Mouse (Mus musculus): ENCODE measurements at regions not wholly inside any gene's neighbourhood (a gene's known extent, or its start where the extent isn't known, plus 50 kb on each side); places are given as distances from the start of the nearest gene placed in this dataset.

DNA sequence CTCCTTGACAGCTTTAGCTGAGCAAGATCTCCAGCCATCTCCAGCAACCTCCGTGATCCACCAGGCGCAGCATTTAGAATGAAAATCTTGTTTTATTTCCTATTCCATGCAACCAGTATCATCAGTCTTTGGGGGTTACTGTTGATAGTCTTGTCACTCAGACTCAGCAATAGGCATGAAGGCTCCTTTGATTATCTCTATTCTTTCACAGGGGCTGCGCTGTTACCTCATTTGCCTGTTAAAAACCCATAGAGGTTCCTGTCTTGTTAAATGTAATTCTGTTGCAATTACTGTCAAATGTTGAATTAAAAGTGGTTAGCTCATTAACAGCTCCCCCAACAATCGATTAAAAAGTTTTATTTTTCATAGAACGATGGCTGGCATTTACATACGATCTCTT, 502.7 kb downstream of the Olfm4 start:
- DNase-seq = no peak
- WGBS = 80% methylated on average over 6 of the region's 6 CpGs
- no peak overlapping the region for H3K9ac ChIP-seq (ENCODE audit: low read depth, low read length)
- H3K27ac ChIP-seq = no peak overlapping the region
- intact Hi-C loops (cut with DNase I) = no loop called here
- no peaks in the 10 kb centered on the region for H3K4me1 ChIP-seq (ENCODE audit: control insufficient read depth, insufficient read depth, low read length)
- TF ChIP-seq EP300 (IDR thresholded peaks at IDR 0.05; ENCODE audit: insufficient read depth, low read depth, low read length) = no peak
- no peak for TF ChIP-seq CTCF (IDR thresholded peaks at IDR 0.05)
- TF ChIP-seq POLR2A (IDR thresholded peaks at IDR 0.05; ENCODE audit: insufficient read depth, low read depth, low read length) = no peak
- H3K36me3 ChIP-seq (ENCODE audit: control insufficient read depth, insufficient read depth, low read length) = no peaks in the 10 kb centered on the region
- H3K27me3 ChIP-seq (ENCODE audit: control insufficient read depth, insufficient read depth, low read length) = no peaks in the 10 kb centered on the region
- no peak overlapping the region for H3K4me3 ChIP-seq
- no peaks in the 10 kb centered on the region for H3K79me2 ChIP-seq (replicated peaks; ENCODE audit: control insufficient read depth, insufficient read depth, low read length)

- no peak overlapping the region for H3K9ac ChIP-seq (ENCODE audit: low read depth, low read length)
- DNase-seq = no peak
- H3K4me3 ChIP-seq = no peak overlapping the region
- H3K4me1 ChIP-seq (ENCODE audit: control insufficient read depth, insufficient read depth, low read length) = no peaks in the 10 kb centered on the region
- no peaks in the 10 kb centered on the region for H3K27me3 ChIP-seq (ENCODE audit: control insufficient read depth, insufficient read depth, low read length)
- TF ChIP-seq CTCF (IDR thresholded peaks at IDR 0.05) (no peak), EP300 (IDR thresholded peaks at IDR 0.05; ENCODE audit: insufficient read depth, low read depth, low read length) (no peak), POLR2A (IDR thresholded peaks at IDR 0.05; ENCODE audit: insufficient read depth, low read depth, low read length) (no peak)
- no peaks in the 10 kb centered on the region for H3K36me3 ChIP-seq (ENCODE audit: control insufficient read depth, insufficient read depth, low read length)
- H3K27ac ChIP-seq = no peak overlapping the region
- 73% methylated on average over 10 of the region's 10 CpGs for WGBS
- H3K79me2 ChIP-seq (replicated peaks; ENCODE audit: control insufficient read depth, insufficient read depth, low read length) = no peaks in the 10 kb centered on the region
- intact Hi-C loops (cut with DNase I) = no loop called here
These were observed 508.4 kb downstream of the Olfm4 start for GRCm38 (mm10) chr14:80492043-80492900.

DNA sequence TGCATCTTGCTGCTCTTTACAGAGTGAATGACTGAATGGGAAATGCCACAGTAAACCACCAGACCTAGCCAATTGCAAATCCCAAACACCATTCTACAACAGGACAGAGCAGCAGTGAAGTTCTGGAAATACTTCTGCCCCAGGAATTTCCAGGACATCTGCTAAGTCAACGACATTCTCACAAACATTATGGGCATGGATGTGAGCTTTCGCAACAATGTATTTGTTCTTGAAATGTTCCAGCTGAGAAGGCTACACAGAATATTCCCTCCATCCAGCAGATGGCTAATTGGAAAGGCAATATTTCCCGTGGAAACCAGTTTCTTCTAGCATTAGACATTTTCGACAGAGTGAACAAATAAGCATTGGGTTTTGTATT, 509.0 kb downstream of the Olfm4 start:
- H3K27me3 ChIP-seq (ENCODE audit: control insufficient read depth, insufficient read depth, low read length) = no peaks in the 10 kb centered on the region
- intact Hi-C loops (cut with DNase I) = no loop called here
- WGBS = 80% methylated on average over 4 of the region's 4 CpGs
- no peaks in the 10 kb centered on the region for H3K4me1 ChIP-seq (ENCODE audit: control insufficient read depth, insufficient read depth, low read length)
- H3K4me3 ChIP-seq = no peak overlapping the region
- H3K27ac ChIP-seq = no peak overlapping the region
- no peaks in the 10 kb centered on the region for H3K36me3 ChIP-seq (ENCODE audit: control insufficient read depth, insufficient read depth, low read length)
- no peaks in the 10 kb centered on the region for H3K79me2 ChIP-seq (replicated peaks; ENCODE audit: control insufficient read depth, insufficient read depth, low read length)
- DNase-seq = no peak
- no peak overlapping the region for H3K9ac ChIP-seq (ENCODE audit: low read depth, low read length)
- TF ChIP-seq EP300 (IDR thresholded peaks at IDR 0.05; ENCODE audit: insufficient read depth, low read depth, low read length) (no peak), CTCF (IDR thresholded peaks at IDR 0.05) (no peak), POLR2A (IDR thresholded peaks at IDR 0.05; ENCODE audit: insufficient read depth, low read depth, low read length) (no peak)

GRCm38 (mm10) chr14:80504351-80504750, 520.5 kb downstream of the Olfm4 start:
- H3K27ac ChIP-seq = no peak overlapping the region
- no peaks in the 10 kb centered on the region for H3K36me3 ChIP-seq (ENCODE audit: control insufficient read depth, insufficient read depth, low read length)
- TF ChIP-seq CTCF (IDR thresholded peaks at IDR 0.05) = no peak
- TF ChIP-seq POLR2A (IDR thresholded peaks at IDR 0.05; ENCODE audit: insufficient read depth, low read depth, low read length) = no peak
- no peak for TF ChIP-seq EP300 (IDR thresholded peaks at IDR 0.05; ENCODE audit: insufficient read depth, low read depth, low read length)
- DNase-seq = no peak
- H3K9ac ChIP-seq (ENCODE audit: low read depth, low read length) = no peak overlapping the region
- H3K4me3 ChIP-seq = no peak overlapping the region
- H3K79me2 ChIP-seq (replicated peaks; ENCODE audit: control insufficient read depth, insufficient read depth, low read length) = no peaks in the 10 kb centered on the region
- intact Hi-C loops (cut with DNase I) = no loop called here
- WGBS = 90% methylated on average over 2 of the region's 2 CpGs
- no peaks in the 10 kb centered on the region for H3K27me3 ChIP-seq (ENCODE audit: control insufficient read depth, insufficient read depth, low read length)
- H3K4me1 ChIP-seq (ENCODE audit: control insufficient read depth, insufficient read depth, low read length) = no peaks in the 10 kb centered on the region

DNA sequence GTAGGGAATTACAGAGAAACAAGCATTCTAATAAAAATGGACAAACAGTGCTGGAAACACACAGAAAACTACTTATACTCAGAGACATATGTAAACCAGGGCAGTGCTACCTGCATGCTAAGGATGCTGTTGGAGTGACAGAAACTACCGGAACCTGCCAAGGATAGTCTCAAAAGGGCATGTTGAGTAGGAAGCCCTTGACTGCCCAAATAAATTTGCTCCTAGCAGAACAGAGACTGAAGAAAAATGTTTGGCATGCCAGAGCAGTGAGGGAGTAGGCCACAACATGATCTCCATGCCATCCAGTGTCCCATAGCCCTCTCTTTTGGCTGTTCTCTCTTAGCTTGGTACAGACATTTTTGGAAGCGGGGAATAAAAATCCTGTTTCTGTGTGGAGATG, 532.7 kb downstream of the Olfm4 start:
- Histone ChIP-seq H3K4me1 (ENCODE audit: control insufficient read depth, insufficient read depth, low read length) (no peaks in the 10 kb centered on the region), H3K27me3 (ENCODE audit: control insufficient read depth, insufficient read depth, low read length) (no peaks in the 10 kb centered on the region), H3K36me3 (ENCODE audit: control insufficient read depth, insufficient read depth, low read length) (no peaks in the 10 kb centered on the region), H3K79me2 (replicated peaks; ENCODE audit: control insufficient read depth, insufficient read depth, low read length) (no peaks in the 10 kb centered on the region), H3K27ac (no peak overlapping the region), H3K9ac (ENCODE audit: low read depth, low read length) (no peak overlapping the region), H3K4me3 (no peak overlapping the region)
- TF ChIP-seq POLR2A (IDR thresholded peaks at IDR 0.05; ENCODE audit: insufficient read depth, low read depth, low read length) (no peak), CTCF (IDR thresholded peaks at IDR 0.05) (no peak), EP300 (IDR thresholded peaks at IDR 0.05; ENCODE audit: insufficient read depth, low read depth, low read length) (no peak)
- intact Hi-C loops (cut with DNase I) = no loop called here
- no peak for DNase-seq
- whole genome bisulfite sequencing = 86% methylated on average over 2 of the region's 2 CpGs

DNA sequence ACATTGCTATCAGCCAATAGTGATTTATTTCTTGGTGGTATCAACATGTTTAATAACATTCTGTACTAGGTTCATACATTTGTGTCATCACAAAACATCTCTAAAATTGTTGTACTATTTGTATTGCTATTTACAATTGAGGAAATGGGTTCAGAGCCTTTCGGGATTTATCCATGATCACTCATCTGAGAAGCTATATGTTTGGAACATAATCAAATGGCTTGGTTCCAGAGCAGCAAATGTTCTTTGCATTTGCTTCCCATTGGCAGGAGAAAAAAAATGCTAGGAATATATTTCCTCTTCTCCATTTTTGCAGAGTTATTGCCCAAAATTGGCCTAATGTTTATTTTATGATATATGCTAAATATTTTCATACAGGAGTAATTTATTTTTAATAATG, 537.3 kb downstream of the Olfm4 start:
- no peak overlapping the region for H3K4me3 ChIP-seq
- intact Hi-C loops (cut with DNase I) = no loop called here
- no peak overlapping the region for H3K9ac ChIP-seq (ENCODE audit: low read depth, low read length)
- TF ChIP-seq POLR2A (IDR thresholded peaks at IDR 0.05; ENCODE audit: insufficient read depth, low read depth, low read length) (no peak), EP300 (IDR thresholded peaks at IDR 0.05; ENCODE audit: insufficient read depth, low read depth, low read length) (no peak), CTCF (IDR thresholded peaks at IDR 0.05) (no peak)
- H3K27me3 ChIP-seq (ENCODE audit: control insufficient read depth, insufficient read depth, low read length) = no peaks in the 10 kb centered on the region
- 46% methylated on average over 1 of the region's 1 CpGs for WGBS
- no peaks in the 10 kb centered on the region for H3K36me3 ChIP-seq (ENCODE audit: control insufficient read depth, insufficient read depth, low read length)
- no peaks in the 10 kb centered on the region for H3K79me2 ChIP-seq (replicated peaks; ENCODE audit: control insufficient read depth, insufficient read depth, low read length)
- H3K27ac ChIP-seq = no peak overlapping the region
- no peaks in the 10 kb centered on the region for H3K4me1 ChIP-seq (ENCODE audit: control insufficient read depth, insufficient read depth, low read length)
- no peak for DNase-seq
